Mouse (Mus musculus) adrenal gland, postnatal 25 days (tissue): ENCODE data around the gene Abhd2. TPM values are rescaled to one million over a fixed set of nuclear protein-coding genes. Genes with fewer than 3 reads are reported as not detected.

Experiments
- DNase-seq: peaks from one replicate; pipeline ENCODE4 v3.0.0; 2021; ENCODE audit warnings: mixed read lengths
- total RNA-seq: library from RNA; stranded (reverse); gene quantifications from 2 replicates; pipeline ENCODE4 v1.2.3, GENCODE M21; 2021

Abhd2 gene
- total RNA-seq, 1 experiment from 2014 or later: 1,323 TPM

GRCm38 (mm10) chr7:79266228-79266627 is 6.8 kb upstream of the Abhd2 start:
- no peak for DNase-seq

GRCm38 (mm10) chr7:79267690-79268388 is 5.2 kb upstream of the Abhd2 start:
- no peak for DNase-seq

DNA sequence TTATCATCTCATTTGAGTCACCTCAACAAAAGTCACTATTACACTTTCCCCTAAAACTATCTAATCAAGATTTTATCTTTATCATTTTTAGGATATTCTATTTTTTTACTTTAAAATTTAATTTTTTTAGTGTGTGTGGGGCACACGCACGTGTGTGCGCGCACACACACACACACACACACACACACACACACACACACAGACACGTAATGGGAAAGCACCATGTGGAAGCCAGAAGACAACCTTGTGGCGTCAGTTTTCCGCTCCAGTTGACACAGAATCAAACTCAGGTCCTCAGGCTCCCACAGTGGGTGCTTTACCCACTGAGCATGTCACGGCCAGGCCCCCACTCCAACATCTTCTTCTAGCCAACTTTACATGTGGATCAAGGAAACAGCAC is 4.1 kb upstream of the Abhd2 start:
- DNase-seq: no peak

DNA sequence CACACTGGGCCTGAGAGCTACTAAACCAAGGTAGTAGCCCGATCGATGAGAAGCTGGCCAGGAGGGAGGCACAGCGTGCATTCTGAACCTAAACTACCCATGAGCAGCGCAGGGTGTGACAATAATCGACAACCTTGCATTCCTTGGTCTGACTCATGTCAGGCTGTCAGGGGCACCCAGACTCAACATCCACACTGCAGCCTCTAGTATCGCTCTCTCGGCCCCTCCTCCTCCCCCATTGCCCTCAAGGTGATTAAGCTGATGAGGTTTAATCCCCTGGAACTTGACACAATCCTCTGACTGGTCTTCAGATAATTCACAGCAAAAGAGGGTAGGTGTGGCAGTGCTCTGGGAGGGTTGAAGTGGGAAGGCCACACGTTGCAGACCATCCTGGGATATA is 3.6 kb upstream of the Abhd2 start:
- no peak for DNase-seq

GRCm38 (mm10) chr7:79269866-79270265 is 3.1 kb upstream of the Abhd2 start:
- no peak for DNase-seq

DNA sequence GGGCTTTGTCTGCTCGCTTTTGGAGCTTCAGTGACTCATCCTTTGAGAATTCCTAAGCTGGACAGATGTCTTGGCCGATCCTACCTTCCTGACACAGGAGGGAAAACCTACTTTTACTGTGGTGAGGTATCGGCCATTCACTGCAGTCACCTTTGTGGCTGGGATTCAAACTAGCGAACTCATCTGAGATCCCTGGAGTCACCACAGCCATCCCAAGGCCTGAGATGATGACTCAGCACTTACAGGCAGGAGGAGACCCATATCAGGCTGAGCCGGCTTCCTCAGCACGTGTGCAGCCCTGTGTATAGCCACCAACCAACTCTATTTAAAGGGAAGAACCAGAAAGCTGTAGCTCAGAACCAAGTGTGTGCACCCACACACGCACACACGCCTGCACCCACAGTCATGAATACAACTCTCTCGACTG is 2.0 kb upstream of the Abhd2 start:
- DNase-seq: peak; percentile 47

- DNase-seq: no peak
These were observed 874 bp upstream of the Abhd2 start for GRCm38 (mm10) chr7:79271861-79272788.

DNA sequence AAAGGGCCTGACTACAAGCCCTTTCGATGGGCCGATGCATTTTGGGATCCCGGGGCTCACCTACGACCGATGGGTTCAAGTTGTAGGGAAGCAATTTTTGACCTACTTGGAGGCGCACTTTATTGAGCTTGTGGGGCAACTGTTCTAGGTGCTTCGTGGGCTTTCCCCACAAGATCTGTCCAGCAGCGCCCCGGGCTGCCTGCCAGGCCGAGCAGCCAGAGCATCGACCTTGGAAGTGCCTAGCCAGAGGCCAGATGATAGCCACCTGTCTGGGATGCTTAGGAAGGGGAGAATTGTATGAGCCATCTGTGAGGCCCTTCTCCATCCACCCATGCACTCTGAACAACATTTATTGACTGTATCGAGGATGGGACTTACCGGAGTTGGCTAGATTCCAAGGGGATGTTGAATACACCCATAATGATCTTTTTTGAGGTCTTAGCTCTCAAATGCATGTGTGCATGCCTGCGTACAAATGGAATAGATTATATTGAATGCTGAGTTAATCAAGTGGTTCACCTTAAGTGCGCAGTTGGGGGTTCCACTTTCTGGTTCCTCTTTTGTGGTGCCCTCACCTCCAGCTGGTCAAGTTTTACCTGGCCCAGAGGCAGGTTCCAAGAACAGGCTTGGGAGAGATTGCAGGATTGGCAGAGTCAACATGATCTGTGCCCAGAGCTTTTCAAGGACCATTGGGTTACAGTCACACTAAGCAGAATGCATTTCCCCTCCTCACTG is 906 bp downstream of the Abhd2 start:
- DNase-seq: peak; percentile 78

- DNase-seq: no peak
These were observed 1.5 kb downstream of the Abhd2 start for GRCm38 (mm10) chr7:79274473-79275010.

- no peak for DNase-seq
These were observed 2.3 kb downstream of the Abhd2 start for GRCm38 (mm10) chr7:79275345-79275744.

- peak; percentile 42 for DNase-seq
These were observed 5.4 kb downstream of the Abhd2 start for GRCm38 (mm10) chr7:79278432-79278831.

- DNase-seq: no peak
These were observed 6.5 kb downstream of the Abhd2 start for GRCm38 (mm10) chr7:79279376-79280029.

DNA sequence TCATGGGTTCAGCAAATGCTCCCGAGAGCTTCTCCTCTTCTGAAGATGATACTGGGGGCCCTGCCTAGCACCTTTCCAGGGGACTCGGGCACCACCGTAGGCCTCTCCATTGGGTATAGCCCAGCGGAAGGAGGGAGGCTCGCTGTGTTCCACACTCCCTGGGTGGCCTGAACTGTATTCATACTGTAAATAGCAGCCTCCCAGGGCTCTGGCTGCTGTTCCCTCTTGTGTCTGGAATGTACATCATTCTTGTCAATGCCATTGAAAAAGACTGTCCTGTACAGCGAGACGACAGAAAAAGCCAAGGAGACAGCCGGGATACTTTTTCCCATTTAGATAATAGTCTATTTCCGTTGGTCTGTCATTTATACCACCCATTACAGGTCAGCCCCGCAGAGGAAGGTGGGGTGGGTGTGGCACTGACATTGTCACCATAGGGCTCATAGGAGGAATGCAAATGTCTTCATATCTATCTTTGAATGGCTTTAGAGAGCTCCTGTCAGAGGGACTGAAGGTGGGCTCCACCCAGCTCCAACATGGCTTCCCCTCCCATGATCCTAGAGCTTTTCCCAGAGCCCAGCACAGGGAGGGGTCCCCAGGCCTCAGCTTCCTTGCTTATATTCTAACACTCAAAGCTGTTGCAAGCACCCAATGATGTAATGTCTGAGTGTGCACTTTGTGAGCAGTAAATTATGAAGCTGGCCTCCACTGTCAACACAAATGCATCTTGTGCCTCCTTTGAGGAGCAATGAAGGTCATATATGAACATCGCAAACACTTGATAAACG is 10.1 kb downstream of the Abhd2 start:
- DNase-seq: peak; percentile 10

DNA sequence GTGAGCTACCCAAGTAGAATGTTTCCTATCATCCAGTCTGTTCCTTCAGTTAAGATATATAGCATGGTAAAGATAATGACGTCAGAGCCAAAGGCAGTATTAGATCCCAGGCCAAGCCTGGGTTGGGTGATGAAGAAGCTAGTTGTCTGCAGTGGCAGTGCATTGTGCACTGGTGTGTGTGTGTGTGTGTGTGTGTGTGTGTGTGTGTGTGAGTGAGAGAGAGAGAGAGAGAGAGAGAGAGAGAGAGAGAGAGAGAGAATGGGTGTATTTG is 10.6 kb downstream of the Abhd2 start:
- peak; percentile 1 for DNase-seq

GRCm38 (mm10) chr7:79284160-79284888 is 11.3 kb downstream of the Abhd2 start:
- DNase-seq: peak; percentile 26

DNA sequence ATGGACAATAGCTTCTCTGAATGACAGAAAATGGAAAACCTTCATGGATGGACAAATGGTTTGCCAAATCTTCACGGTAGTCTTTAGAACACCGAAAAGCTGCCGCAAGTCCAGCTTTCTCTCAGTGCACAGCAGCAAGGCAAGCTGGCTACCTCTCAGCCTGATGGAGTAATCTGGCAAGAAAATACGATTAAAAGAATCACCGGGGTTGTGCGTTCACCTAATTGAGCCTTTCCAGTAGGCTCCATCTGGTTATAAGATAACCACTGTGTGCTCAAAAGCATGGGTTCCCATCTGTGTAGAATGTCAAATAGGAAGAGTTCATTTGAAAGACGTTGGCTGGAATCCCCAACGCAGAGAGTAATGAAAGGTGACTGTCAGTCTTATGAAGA is 11.9 kb downstream of the Abhd2 start:
- DNase-seq: no peak

DNA sequence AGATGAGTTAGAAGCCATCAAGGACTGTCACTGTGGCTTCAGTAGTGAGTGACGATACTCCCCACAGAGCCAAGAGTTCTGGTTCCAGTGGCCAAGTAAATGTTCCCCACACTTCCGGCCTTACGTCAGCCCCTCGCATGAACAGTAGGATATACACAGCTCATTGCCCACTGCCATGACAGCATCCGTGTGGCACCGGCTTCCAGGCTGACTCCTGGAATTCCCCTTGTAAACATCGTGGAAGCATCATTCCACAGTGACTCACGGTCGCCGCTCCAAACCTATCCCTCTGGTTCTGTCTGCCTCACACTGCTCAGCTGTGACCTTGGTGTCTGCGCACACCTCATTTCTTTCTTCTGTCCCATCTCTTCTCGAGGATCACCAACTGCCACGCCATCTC is 12.4 kb downstream of the Abhd2 start:
- peak; percentile 62 for DNase-seq

- DNase-seq: peak; percentile 2
These were observed 14.2 kb downstream of the Abhd2 start for GRCm38 (mm10) chr7:79287226-79287625.

DNA sequence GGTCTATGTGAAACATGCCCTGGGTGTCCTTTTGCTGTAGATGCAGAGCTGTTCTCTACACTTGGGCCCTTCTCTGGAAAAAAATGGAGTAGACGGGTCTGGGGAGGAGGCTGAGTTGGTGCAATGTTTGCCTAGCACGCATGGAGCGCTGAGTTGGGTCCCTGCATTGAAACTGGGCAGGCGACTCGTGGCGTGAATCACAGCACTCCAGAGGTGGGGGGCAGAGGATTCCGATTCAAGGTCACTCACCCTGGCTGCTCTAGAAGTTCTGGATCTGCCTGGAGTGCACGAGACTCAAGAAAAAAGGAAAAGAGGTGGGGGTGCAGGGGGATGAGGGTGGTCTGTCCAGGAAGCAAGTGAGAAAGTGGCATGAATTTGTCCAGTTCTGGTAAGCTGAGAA is 14.9 kb downstream of the Abhd2 start:
- DNase-seq: peak; percentile 34

DNA sequence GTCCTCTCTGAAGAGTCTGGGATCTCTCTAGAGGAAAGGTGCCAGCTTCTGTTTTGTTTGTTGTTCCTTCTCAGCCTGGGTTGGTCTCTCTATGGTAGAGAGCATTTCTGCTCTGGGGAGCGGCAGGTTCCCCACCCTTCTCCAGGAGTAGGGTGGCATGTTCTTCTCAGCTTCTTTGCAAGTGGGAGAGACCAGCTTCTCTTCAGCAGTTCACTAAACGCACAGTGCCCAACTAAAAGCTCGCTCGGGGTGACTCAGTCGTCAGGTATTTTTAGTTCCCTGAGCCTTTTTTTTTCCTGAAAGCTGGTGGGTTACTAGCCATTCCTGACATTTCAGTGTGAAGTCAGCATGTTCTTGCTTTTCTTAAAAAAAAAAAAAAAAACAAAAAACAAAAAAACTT is 15.4 kb downstream of the Abhd2 start:
- DNase-seq: peak; percentile 1
